Mouse (Mus musculus): Measurements from ENCODE around the gene Pih1d2. TPM values are rescaled to one million over a fixed set of nuclear protein-coding genes. Genes with fewer than 3 reads are reported as not detected.
A peak's percentile ranks its signal among the peaks of the same experiment; 100 is the strongest.
"Not testable (repeated sequence)": the region's sequence is repeated elsewhere in the genome, so short reads cannot be mapped to it uniquely, and the experiment has no call there.

The Pih1d2 gene
- polyA plus RNA-seq, 1 experiment from 2014 or later: 5.3 TPM

DNA sequence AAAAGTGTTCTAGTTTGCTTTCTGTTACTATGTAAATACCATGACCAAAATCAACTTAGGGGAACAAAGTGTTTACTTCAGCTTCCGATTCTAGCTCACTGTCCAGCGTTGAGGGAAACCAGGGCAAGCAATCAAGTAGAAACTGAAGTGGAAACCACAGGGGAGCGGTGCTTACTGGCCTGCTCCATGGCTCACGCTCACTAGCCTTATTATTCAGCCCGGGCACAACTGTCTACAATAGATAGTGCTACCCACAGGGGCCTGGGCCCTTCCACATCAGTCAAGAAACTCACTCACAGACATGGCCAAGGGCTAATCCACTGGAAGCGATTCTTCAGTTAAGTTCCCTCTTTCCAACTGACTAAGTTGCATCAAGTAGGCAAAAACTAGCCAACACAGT lies 15.6 kb upstream of the Pih1d2 start:
- DNase-seq (ENCODE audit: low spot score): no peak
- H3K36me3 ChIP-seq: peaks cover 53% of the 10 kb centered on the region

DNA sequence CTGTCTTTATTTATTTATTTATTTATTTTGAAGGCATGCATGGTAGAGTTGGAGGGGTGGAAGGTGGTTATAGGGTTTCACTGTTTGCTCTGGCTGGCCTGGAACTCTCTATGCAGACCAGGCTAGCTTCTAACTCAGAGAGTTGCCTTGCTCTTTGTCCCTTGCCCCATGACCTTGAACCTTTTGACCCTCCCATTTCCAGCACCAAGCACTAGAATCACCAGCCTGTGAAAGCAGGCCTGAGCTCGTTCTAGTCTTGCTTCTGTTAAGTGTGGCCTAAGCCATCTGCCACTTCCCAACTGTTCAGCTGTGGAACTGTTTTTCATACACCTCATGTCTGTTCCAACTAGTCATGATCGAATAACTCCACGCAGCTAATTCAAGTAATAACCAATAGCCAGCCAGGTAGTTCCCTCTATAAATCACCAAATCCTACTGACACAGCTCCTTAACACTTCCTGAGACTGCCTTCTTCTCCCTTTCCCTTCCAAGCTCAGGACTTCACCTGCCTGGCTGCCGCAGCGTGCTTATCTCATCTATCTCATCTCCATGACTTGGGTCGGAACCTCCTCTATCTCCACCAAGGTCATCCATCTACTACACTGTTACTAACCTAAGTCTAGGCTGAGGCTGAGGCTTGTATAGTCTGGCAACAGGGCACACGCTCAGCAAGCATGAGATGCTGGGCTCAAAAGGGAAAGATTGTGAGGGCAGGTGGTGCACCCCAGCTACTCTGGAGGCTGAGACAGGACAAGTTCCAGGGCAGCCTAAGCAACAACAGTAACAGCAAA lies 14.9 kb upstream of the Pih1d2 start:
- Histone ChIP-seq H3K36me3 (peaks cover 52% of the 10 kb centered on the region), H3K27ac (peak overlapping the region; percentile 89), H3K4me3 (peak overlapping the region; percentile 68), H3K9me3 (no peaks in the 10 kb centered on the region), H3K27me3 (ENCODE audit: insufficient read depth, poor library complexity, severe bottlenecking) (no peaks in the 10 kb centered on the region), H3K4me1 (peaks cover 25% of the 10 kb centered on the region)
- no peak for DNase-seq (ENCODE audit: low spot score)
- WGBS: 76% methylated on average over 7 of the region's 7 CpGs

More for the DNA sequence above, 15.6 kb upstream of the Pih1d2 start:
- Histone ChIP-seq H3K27ac (no peak overlapping the region), H3K4me3 (peak overlapping the region; percentile 68), H3K9me3 (no peaks in the 10 kb centered on the region), H3K4me1 (peaks cover 25% of the 10 kb centered on the region), H3K27me3 (ENCODE audit: insufficient read depth, poor library complexity, severe bottlenecking) (no peaks in the 10 kb centered on the region)
- 73% methylated on average over 6 of the region's 6 CpGs for WGBS

GRCm38 (mm10) chr9:50603189-50603997 lies 13.7 kb upstream of the Pih1d2 start, which contains the start of the genes Sdhd and Timm8b:
Sdhd (minus strand) TSS chr9:50603812.
Timm8b (plus strand) TSS chr9:50603910.
- peaks cover 52% of the 10 kb centered on the region for H3K36me3 ChIP-seq
- H3K27ac ChIP-seq: peak within 1 kb of the TSS; percentile 89
- peaks cover 25% of the 10 kb centered on the region for H3K4me1 ChIP-seq
- peak; percentile 98 for DNase-seq (ENCODE audit: low spot score)
- under 1% methylated on average over 48 of the region's 48 CpGs for WGBS
- H3K4me3 ChIP-seq: peak within 1 kb of the TSS; percentile 68
- H3K9me3 ChIP-seq: no peaks in the 10 kb centered on the region
- H3K27me3 ChIP-seq (ENCODE audit: insufficient read depth, poor library complexity, severe bottlenecking): no peaks in the 10 kb centered on the region

DNA sequence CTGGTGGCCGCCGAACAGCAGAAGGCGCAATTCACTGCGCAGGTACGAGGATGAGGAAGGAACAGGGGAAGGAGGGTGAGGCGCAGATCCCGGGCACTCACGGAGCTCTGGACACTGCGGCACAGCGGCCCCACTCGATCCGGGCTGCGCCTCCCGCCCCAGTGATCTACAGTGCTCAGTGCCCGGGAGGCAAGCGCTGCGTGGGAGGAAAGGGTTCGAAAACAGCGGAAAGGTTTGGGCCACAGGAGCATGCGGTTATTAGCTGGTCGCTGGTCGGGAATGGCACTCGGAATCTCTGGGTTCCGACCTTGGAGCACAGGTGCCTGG lies 13.2 kb upstream of the Pih1d2 start:
- no peak for DNase-seq (ENCODE audit: low spot score)
- Histone ChIP-seq H3K4me3 (peak overlapping the region; percentile 68), H3K27ac (peak overlapping the region; percentile 89), H3K9me3 (no peaks in the 10 kb centered on the region), H3K36me3 (peaks cover 51% of the 10 kb centered on the region), H3K27me3 (ENCODE audit: insufficient read depth, poor library complexity, severe bottlenecking) (no peaks in the 10 kb centered on the region), H3K4me1 (peaks cover 25% of the 10 kb centered on the region)
- under 1% methylated on average over 24 of the region's 24 CpGs for WGBS

DNA sequence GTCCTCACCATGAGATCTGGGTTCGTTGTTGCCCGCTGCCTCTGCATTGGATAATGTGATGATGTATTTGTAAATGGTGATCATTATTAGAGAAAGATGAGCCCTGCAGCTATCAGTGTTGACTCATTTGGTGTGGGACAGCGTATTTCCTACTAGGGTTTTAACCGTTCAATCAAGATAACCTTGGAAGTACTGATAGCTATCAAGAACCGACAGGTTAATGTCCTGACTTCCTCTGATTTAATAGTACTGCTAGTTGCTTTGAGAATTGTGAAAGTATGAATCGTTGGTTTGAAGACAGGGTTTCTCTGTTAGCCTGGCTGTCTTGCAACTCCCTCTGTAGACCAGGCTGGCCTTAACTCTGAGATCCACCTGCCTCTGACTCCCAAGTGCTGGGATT lies 12.8 kb upstream of the Pih1d2 start:
- Histone ChIP-seq H3K36me3 (peaks cover 51% of the 10 kb centered on the region), H3K27me3 (ENCODE audit: insufficient read depth, poor library complexity, severe bottlenecking) (no peaks in the 10 kb centered on the region), H3K4me3 (peak overlapping the region; percentile 68), H3K4me1 (peaks cover 25% of the 10 kb centered on the region), H3K9me3 (no peaks in the 10 kb centered on the region), H3K27ac (peak overlapping the region; percentile 89)
- no peak for DNase-seq (ENCODE audit: low spot score)
- 4% methylated on average over 6 of the region's 6 CpGs for WGBS

- Histone ChIP-seq H3K36me3 (peaks cover 78% of the 10 kb centered on the region), H3K27me3 (ENCODE audit: insufficient read depth, poor library complexity, severe bottlenecking) (no peaks in the 10 kb centered on the region), H3K9me3 (no peaks in the 10 kb centered on the region), H3K27ac (no peak overlapping the region), H3K4me1 (peaks cover 8% of the 10 kb centered on the region), H3K4me3 (no peak overlapping the region)
- DNase-seq (ENCODE audit: low spot score): no peak
- WGBS: 88% methylated on average over 4 of the region's 4 CpGs
Observed at GRCm38 (mm10) chr9:50612115-50612514, 5.0 kb upstream of the Pih1d2 start.

DNA sequence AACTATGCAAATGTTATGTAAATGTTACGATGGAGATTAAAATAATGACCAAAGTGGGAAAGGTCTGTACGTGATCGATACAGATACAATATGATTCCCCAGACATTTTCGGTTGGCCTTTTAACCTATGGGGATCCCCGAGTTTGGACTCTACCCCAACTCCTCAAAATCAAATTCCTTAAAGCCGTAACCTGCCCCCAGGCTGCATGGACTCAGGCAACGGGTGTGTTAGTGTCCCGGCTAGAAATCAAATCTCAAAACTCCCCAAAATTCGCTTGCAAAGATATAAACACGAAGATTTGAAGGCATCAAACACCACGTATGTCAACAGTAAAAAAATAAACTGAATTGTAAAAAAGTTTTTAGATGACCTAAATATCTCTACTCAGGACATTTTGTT lies 960 bp upstream of the Pih1d2 start:
- Histone ChIP-seq H3K27ac (peak overlapping the region; percentile 94; the same call in 1 of the 2 replicates), H3K36me3 (peaks cover 39% of the 10 kb centered on the region), H3K27me3 (ENCODE audit: insufficient read depth, poor library complexity, severe bottlenecking) (no peaks in the 10 kb centered on the region), H3K9me3 (no peaks in the 10 kb centered on the region), H3K4me3 (peak overlapping the region; percentile 91), H3K4me1 (peaks cover 10% of the 10 kb centered on the region)
- DNase-seq (ENCODE audit: low spot score): no peak
- 42% methylated on average over 11 of the region's 11 CpGs for WGBS

DNA sequence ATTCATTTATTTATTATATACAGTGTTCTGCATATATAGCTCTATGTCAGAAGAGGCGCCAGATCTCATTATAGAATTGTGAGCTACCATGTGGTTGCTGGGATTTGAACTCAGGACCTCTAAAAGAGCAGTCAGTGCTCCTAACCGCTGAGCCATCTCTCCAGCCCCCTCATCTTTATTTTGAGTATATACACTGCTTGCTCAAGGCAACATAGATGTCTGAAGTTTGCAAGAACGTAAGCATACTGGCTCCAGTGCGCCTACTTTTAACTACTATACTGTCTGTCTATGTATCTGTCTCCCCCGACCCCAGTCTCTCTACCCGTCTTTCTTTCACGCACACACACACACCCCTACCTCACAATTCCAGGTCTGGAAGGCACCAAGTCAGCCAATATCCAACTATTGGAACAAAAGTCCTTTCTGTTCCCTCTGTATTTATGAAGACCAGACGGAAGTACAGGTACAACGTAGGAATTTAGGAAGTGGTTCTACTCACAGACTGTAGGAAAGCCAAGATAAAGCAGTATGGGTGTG lies 741 bp downstream of the Pih1d2 start:
- DNase-seq (ENCODE audit: low spot score): no peak
- H3K27me3 ChIP-seq (ENCODE audit: insufficient read depth, poor library complexity, severe bottlenecking): no peaks in the 10 kb centered on the region
- peak overlapping the region; percentile 91 for H3K4me3 ChIP-seq
- no peaks in the 10 kb centered on the region for H3K9me3 ChIP-seq
- H3K36me3 ChIP-seq: peaks cover 23% of the 10 kb centered on the region
- no peak overlapping the region for H3K27ac ChIP-seq
- peaks cover 10% of the 10 kb centered on the region for H3K4me1 ChIP-seq
- 62% methylated on average over 9 of the region's 9 CpGs for WGBS

- not testable (repeated sequence) for H3K4me1 ChIP-seq; H3K27me3 ChIP-seq (ENCODE audit: insufficient read depth, poor library complexity, severe bottlenecking); H3K27ac ChIP-seq; H3K9me3 ChIP-seq; DNase-seq (ENCODE audit: low spot score); H3K4me3 ChIP-seq
- peaks cover 33% of the 10 kb centered on the region for H3K36me3 ChIP-seq
- WGBS: 88% methylated on average over 6 of the region's 8 CpGs
Observed at GRCm38 (mm10) chr9:50630903-50631302, 13.8 kb downstream of the Pih1d2 start.

- WGBS: 89% methylated on average over 6 of the region's 6 CpGs
- no peak for DNase-seq (ENCODE audit: low spot score)
- Histone ChIP-seq H3K27ac (no peak overlapping the region), H3K27me3 (ENCODE audit: insufficient read depth, poor library complexity, severe bottlenecking) (no peaks in the 10 kb centered on the region), H3K36me3 (peaks cover 46% of the 10 kb centered on the region), H3K9me3 (no peaks in the 10 kb centered on the region), H3K4me1 (no peaks in the 10 kb centered on the region), H3K4me3 (no peak overlapping the region)
Observed at GRCm38 (mm10) chr9:50632016-50632688, 15.0 kb downstream of the Pih1d2 start.

DNA sequence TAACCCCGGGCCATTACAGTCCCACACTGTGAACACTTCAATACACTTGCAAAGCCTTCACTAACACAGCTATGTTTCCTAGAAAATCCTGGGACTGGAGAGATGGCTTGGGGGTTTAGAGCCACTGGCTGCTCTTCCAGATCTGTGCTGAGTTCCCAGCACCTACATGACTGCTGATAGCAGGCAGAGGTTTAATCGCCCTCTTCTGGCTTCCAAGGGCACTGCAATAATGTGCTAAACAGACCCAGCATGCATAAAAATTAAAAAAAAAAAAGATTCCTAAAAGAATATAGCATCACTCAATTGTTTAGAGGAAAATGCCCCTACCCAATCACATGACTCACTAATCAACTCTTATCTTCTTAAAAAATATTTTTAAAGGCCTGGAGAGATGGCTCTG lies 15.9 kb downstream of the Pih1d2 start:
- Histone ChIP-seq H3K27ac (no peak overlapping the region), H3K36me3 (peaks cover 55% of the 10 kb centered on the region), H3K9me3 (no peaks in the 10 kb centered on the region), H3K4me3 (no peak overlapping the region), H3K27me3 (ENCODE audit: insufficient read depth, poor library complexity, severe bottlenecking) (no peaks in the 10 kb centered on the region), H3K4me1 (no peaks in the 10 kb centered on the region)
- WGBS: 64% methylated on average over 2 of the region's 2 CpGs
- no peak for DNase-seq (ENCODE audit: low spot score)

- DNase-seq (ENCODE audit: low spot score): no peak
- H3K27ac ChIP-seq: no peak overlapping the region
- H3K4me3 ChIP-seq: no peak overlapping the region
- H3K4me1 ChIP-seq: no peaks in the 10 kb centered on the region
- H3K9me3 ChIP-seq: no peaks in the 10 kb centered on the region
- H3K36me3 ChIP-seq: peaks cover 66% of the 10 kb centered on the region
- WGBS: 93% methylated on average over 11 of the region's 11 CpGs
- H3K27me3 ChIP-seq (ENCODE audit: insufficient read depth, poor library complexity, severe bottlenecking): no peaks in the 10 kb centered on the region
Observed at GRCm38 (mm10) chr9:50634270-50634669, 17.1 kb downstream of the Pih1d2 start.
